Mouse (Mus musculus): ENCODE measurements around the gene Msantd2.

The Msantd2 gene

GRCm38 (mm10) chr9:37567892-37568604 lies 78.9 kb downstream of the Msantd2 start:
- in situ Hi-C loops (cut with MboI; ENCODE audit: low sequenced_read_pairs) = no loop called here

GRCm38 (mm10) chr9:37568605-37569214 lies 79.6 kb downstream of the Msantd2 start:
- in situ Hi-C loops (cut with MboI; ENCODE audit: low sequenced_read_pairs) = no loop called here

DNA sequence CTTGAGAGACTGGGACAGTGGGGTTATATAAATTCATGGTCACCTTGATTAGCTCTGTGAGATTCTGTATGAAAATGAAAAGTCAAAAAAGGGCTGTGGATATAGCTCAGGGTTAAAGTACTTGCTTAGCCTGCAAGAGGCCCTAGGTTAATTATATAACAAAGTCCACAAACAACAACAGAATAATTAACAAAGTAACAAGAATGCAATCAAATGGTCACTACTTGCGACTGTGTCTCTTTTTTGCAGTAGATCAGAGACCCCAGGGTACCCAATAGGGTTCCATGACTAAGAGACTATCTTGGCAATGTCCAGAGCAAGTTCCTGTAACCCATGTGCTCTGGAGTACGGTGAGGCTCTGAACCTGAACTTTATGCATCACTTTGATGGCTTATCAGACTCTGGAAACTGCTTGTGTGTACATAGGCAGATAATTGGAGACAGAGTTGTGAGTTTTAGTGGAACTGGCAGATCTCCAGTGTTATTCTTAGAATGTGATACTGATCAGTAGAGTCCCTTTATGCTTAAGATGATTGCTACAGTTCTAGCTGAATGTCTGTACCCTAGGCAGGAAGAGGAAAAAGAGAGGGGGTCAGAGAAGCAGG lies 80.2 kb downstream of the Msantd2 start:
- in situ Hi-C loops (cut with MboI; ENCODE audit: low sequenced_read_pairs) = no loop called here

GRCm38 (mm10) chr9:37572204-37572876 lies 83.2 kb downstream of the Msantd2 start:
- in situ Hi-C loops (cut with MboI; ENCODE audit: low sequenced_read_pairs) = no loop called here
